Mouse (Mus musculus): ENCODE measurements around the gene Ippk. TPM values are rescaled to one million over a fixed set of nuclear protein-coding genes. Genes with fewer than 3 reads are reported as not detected.

Ippk gene
- 7.1 and 8.3 TPM in 2 replicates for polyA plus RNA-seq (2012; rRNA removed)

DNA sequence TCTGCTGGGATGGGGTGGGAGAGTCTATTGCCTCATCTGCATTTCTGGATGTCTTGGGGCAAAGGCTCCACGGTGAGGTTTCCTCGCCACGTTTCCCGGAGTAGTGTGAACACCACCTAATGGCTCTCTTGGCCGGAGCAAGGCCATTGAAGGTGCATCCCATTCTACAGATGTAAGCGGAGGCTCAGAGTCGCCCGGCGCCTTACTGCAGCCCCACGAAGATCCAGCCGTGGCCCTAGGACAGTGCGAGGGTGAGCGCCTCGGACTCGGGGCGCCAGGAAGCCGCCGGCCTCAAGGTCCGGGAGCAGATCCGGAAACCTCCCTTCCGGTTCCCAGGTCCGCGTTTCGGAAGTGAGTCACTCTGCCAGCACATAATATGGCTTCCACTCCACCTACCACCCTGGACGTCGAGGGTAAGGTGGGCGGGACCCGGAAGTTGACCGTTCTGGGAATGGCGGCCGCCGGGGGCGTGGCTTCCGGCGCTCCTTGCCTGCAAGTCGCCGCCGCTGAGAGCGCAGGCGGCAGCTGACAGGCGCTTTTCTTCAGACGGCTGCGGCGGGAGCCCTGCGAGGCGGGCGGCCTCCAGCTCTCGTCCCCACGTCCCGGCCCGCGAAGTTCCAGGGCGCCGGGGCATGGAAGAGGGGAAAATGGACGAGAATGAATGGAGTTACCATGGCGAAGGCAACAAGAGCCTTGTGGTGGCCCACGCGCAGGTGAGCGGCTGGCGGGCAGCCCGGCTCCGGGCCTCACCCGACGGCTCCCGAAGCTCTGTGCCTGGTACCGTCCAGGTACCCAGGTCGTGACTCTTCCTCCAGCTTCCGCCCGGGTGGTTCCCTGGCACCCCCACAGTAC, at the start of gene Ippk:
TSS of gene Ippk (plus strand) at position 496 of the 852 bp plus-strand sequence.

GRCm38 (mm10) chr13:49492376-49493368, 71.6 kb downstream of the Ippk start, which contains the start of gene Tes3-ps:
Gene Tes3-ps, plus strand, starts transcription at chr13:49493318.

DNA sequence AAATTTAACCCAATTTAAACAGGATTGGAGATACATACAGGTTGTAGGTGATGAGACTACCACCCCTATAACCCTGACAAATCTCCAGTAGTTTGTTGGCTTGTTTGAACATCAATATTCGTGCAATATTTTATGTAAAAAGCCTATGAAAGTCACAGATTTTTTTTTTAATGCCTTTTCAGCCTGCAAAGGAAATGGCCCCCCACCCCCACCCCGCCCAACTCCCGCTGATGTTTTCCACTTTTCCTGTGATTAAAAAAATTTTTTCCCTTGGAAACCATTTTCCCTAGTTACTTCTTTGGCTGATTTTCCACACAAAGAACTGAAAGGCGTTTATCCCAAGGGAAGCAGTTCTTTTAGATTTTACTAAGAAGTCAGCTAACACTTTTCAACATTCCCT, 83.5 kb downstream of the Ippk start, which contains the start of gene Ecm2:
TSS of gene Ecm2 (plus strand) at position 301 of the 400 bp plus-strand sequence.

Other genes with a start within 250 kb of the Ippk start
- 199 and 210 TPM in 2 replicates for gene Ninj1, start 233.8 kb upstream of the Ippk start, polyA plus RNA-seq (2012; rRNA removed)
- 163 and 237 TPM in 2 replicates for gene Card19, start 205.2 kb upstream of the Ippk start, polyA plus RNA-seq (2012; rRNA removed)
- gene Susd3, start 172.5 kb upstream of the Ippk start, polyA plus RNA-seq (2012; rRNA removed) = 160 and 182 TPM in 2 replicates
- gene Fgd3, start 100.9 kb upstream of the Ippk start, polyA plus RNA-seq (2012; rRNA removed) = 5.6 and 7.9 TPM in 2 replicates
- gene Bicd2, start 79.7 kb upstream of the Ippk start, polyA plus RNA-seq (2012; rRNA removed) = 39.9 and 43.6 TPM in 2 replicates
- not detected in 2 replicates for gene Tes3-ps, start 72.1 kb downstream of the Ippk start, polyA plus RNA-seq (2012; rRNA removed)
- 1.7 and 2.7 TPM in 2 replicates for gene Ecm2, start 83.6 kb downstream of the Ippk start, polyA plus RNA-seq (2012; rRNA removed)
- gene Aspn, start 123.2 kb downstream of the Ippk start, polyA plus RNA-seq (2012; rRNA removed) = 0.63 and 0.67 TPM in 2 replicates
- gene Omd, start 161.2 kb downstream of the Ippk start, polyA plus RNA-seq (2012; rRNA removed) = 0.47 and 0.49 TPM in 2 replicates
- 16.0 and 21.2 TPM in 2 replicates for gene Ogn, start 186.8 kb downstream of the Ippk start, polyA plus RNA-seq (2012; rRNA removed)
- gene Cenpp, start 231.5 kb downstream of the Ippk start, polyA plus RNA-seq (2012; rRNA removed) = 0.60 and 1.1 TPM in 2 replicates
- 0.63 and 0.66 TPM in 2 replicates for gene Nol8, start 231.8 kb downstream of the Ippk start, polyA plus RNA-seq (2012; rRNA removed)

Data from ovary, adult 2 months (tissue).